Mouse (Mus musculus): ENCODE results near the gene Tysnd1. TPM values are rescaled to one million over a fixed set of nuclear protein-coding genes. Genes with fewer than 3 reads are reported as not detected.

The Tysnd1 gene
- polyA plus RNA-seq, 1 experiment from 2014 or later = 40.3 TPM

Other genes with a start within 250 kb of the Tysnd1 start
- 54.4 and 61.9 TPM in 2 replicates for gene Eif4ebp2, start 242.9 kb upstream of the Tysnd1 start, polyA plus RNA-seq (2014; fragmentation: Nextera tagmentation; extraction: Ambion mirVana)
- gene Lrrc20, start 219.7 kb upstream of the Tysnd1 start, polyA plus RNA-seq (2014; fragmentation: Nextera tagmentation; extraction: Ambion mirVana) = 6.3 and 9.0 TPM in 2 replicates
- gene Npffr1, start 100.0 kb upstream of the Tysnd1 start, polyA plus RNA-seq (2014; fragmentation: Nextera tagmentation; extraction: Ambion mirVana) = 0.27 TPM in 1 of 2 replicates, not detected in the other
- gene Ppa1, start 47.0 kb upstream of the Tysnd1 start, polyA plus RNA-seq (2014; fragmentation: Nextera tagmentation; extraction: Ambion mirVana) = 205 and 217 TPM in 2 replicates
- 161 and 246 TPM in 2 replicates for gene Sar1a, start 15.2 kb upstream of the Tysnd1 start, polyA plus RNA-seq (2014; fragmentation: Nextera tagmentation; extraction: Ambion mirVana)
- gene Aifm2, start 19.7 kb downstream of the Tysnd1 start, polyA plus RNA-seq (2014; fragmentation: Nextera tagmentation; extraction: Ambion mirVana) = 10.1 and 15.1 TPM in 2 replicates
- gene H2afy2, start 88.6 kb downstream of the Tysnd1 start, polyA plus RNA-seq (2014; fragmentation: Nextera tagmentation; extraction: Ambion mirVana) = 118 and 130 TPM in 2 replicates